Mouse (Mus musculus) cerebellum, adult 11 months (tissue): ENCODE measurements around the gene Grasp.

Experiments
- DNase-seq: peaks from one replicate; pipeline ENCODE4 v3.0.0; 2022

Grasp gene

GRCm38 (mm10) chr15:101279430-101279999, 55.5 kb downstream of the Grasp start:
- DNase-seq, result no peak
